Mouse (Mus musculus) midbrain, embryonic 14.5 days (tissue): Measurements from ENCODE around the gene Megf8. TPM values are rescaled to one million over a fixed set of nuclear protein-coding genes. Genes with fewer than 3 reads are reported as not detected.
"Not testable (repeated sequence)": the region's sequence is repeated elsewhere in the genome, so short reads cannot be mapped to it uniquely, and the experiment has no call there.

ENCODE experiments used
- ATAC-seq: fragments of 200-750 bp; cut with Nextera tagmentation; 2 replicates; pipeline ENCODE4 v1.8.0; 2017; ENCODE audit warnings: moderate number of reproducible peaks, moderate library complexity; ENCODE audit not compliant: low FRiP score, low TSS enrichment
- DNase-seq: peaks from one replicate; pipeline ENCODE4 v3.0.0-alpha.2; 2015
- H3K27ac ChIP-seq: fragments of 300-500 bp; sonication (generic); replicated peaks from 2 replicates; pipeline ENCODE4 v1.5.1; 2014; ENCODE audit warnings: mild to moderate bottlenecking, low read depth, low read length, moderate library complexity
- H3K27me3 ChIP-seq: fragments of 300-500 bp; sonication (generic); 2 replicates; pipeline ENCODE4 v1.6.1; 2014; ENCODE audit warnings: low read length, control low read depth, mixed read lengths; ENCODE audit not compliant: control insufficient read depth, insufficient read depth
- H3K36me3 ChIP-seq: fragments of 300-500 bp; sonication (generic); 2 replicates; pipeline ENCODE4 v1.6.1; 2014; ENCODE audit warnings: low read length, control low read depth; ENCODE audit not compliant: control insufficient read depth, insufficient read depth
- H3K4me1 ChIP-seq: fragments of 300-500 bp; sonication (generic); 2 replicates; pipeline ENCODE4 v1.6.1; 2014; ENCODE audit warnings: mild to moderate bottlenecking, antibody characterized with exemption, low read length, control low read depth; ENCODE audit not compliant: control insufficient read depth, insufficient read depth
- H3K4me2 ChIP-seq: fragments of 300-500 bp; sonication (generic); 2 replicates; pipeline ENCODE4 v1.6.1; 2014; ENCODE audit warnings: mild to moderate bottlenecking, low read length, moderate library complexity
- H3K4me3 ChIP-seq: fragments of 300-500 bp; sonication (generic); replicated peaks from 2 replicates; pipeline ENCODE4 v1.5.1; 2014; ENCODE audit warnings: low read depth, low read length
- H3K9ac ChIP-seq: fragments of 300-500 bp; sonication (generic); replicated peaks from 2 replicates; pipeline ENCODE4 v1.6.1; 2014; ENCODE audit warnings: mild to moderate bottlenecking, low read length, moderate library complexity
- H3K9me3 ChIP-seq: fragments of 300-500 bp; sonication (generic); 2 replicates; pipeline ENCODE4 v1.6.1; 2016; ENCODE audit warnings: low read length, control low read depth, mixed read lengths; ENCODE audit not compliant: control insufficient read depth
- WGBS: fragments of 180-500 bp; shearing (Covaris S2); extraction: QIAGEN DNeasy Blood & Tissue Kit; methylation state at CpG from one replicate; pipeline ENCODE4 v1.1.7; 2014; 5-methylcytosine and 5-hydroxymethylcytosine counted together
- polyA plus RNA-seq: library from polyadenylated mRNA; unstranded; fragments of >200 nt; fragmentation: Nextera tagmentation; extraction: Ambion mirVana; gene quantifications from 2 replicates; pipeline ENCODE4 v1.2.1, GENCODE M21; 2014

The Megf8 gene
- polyA plus RNA-seq, 1 experiment from 2014 or later, result 21.6 TPM

GRCm38 (mm10) chr7:25314606-25315305 is 2.2 kb upstream of the Megf8 start:
- Histone ChIP-seq H3K9me3 (no peaks in the 10 kb centered on the region), H3K4me3 (peak overlapping the region; percentile 25), H3K36me3 (peaks cover 7% of the 10 kb centered on the region), H3K4me1 (peaks cover 28% of the 10 kb centered on the region), H3K9ac (peak overlapping the region; percentile 47; the same call in 1 of the 2 replicates), H3K4me2 (peak overlapping the region; percentile 99), H3K27ac (no peak overlapping the region), H3K27me3 (peaks cover 44% of the 10 kb centered on the region)
- WGBS, result 3% methylated on average over 51 of the region's 51 CpGs
- ATAC-seq (no peak), DNase-seq (no peak)

GRCm38 (mm10) chr7:25315306-25316041 is 1.5 kb upstream of the Megf8 start:
- Histone ChIP-seq H3K9ac (peak overlapping the region; percentile 47), H3K27me3 (peaks cover 44% of the 10 kb centered on the region), H3K9me3 (no peaks in the 10 kb centered on the region), H3K36me3 (peaks cover 7% of the 10 kb centered on the region), H3K4me3 (peak overlapping the region; percentile 25), H3K27ac (no peak overlapping the region), H3K4me2 (peak overlapping the region; percentile 99), H3K4me1 (peaks cover 28% of the 10 kb centered on the region)
- 1% methylated on average over 69 of the region's 69 CpGs for WGBS
- DNase-seq (no peak), ATAC-seq (no peak)

GRCm38 (mm10) chr7:25317446-25317999 is 559 bp downstream of the Megf8 start:
- Histone ChIP-seq H3K27me3 (peaks cover 30% of the 10 kb centered on the region), H3K36me3 (no peaks in the 10 kb centered on the region), H3K27ac (peak overlapping the region; percentile 90), H3K9ac (peak overlapping the region; percentile 89), H3K4me3 (peak overlapping the region; percentile 68), H3K4me1 (peaks cover 34% of the 10 kb centered on the region), H3K4me2 (peak overlapping the region; percentile 99), H3K9me3 (no peaks in the 10 kb centered on the region)
- ATAC-seq (peak; percentile 1; the same call in 1 of the 2 replicates), DNase-seq (no peak)
- 11% methylated on average over 21 of the region's 21 CpGs for WGBS

- ATAC-seq (no peak), DNase-seq (peak; percentile 40)
- no peak overlapping the region for H3K4me3 ChIP-seq
- no peaks in the 10 kb centered on the region for H3K9me3 ChIP-seq
- peaks cover 18% of the 10 kb centered on the region for H3K4me1 ChIP-seq
- H3K27ac ChIP-seq, result peak overlapping the region; percentile 32; the same call in 1 of the 2 replicates
- H3K27me3 ChIP-seq, result no peaks in the 10 kb centered on the region
- H3K9ac ChIP-seq, result no peak overlapping the region
- 9% methylated on average over 6 of the region's 6 CpGs for WGBS
- peak overlapping the region; percentile 20; the same call in 1 of the 2 replicates for H3K4me2 ChIP-seq
- H3K36me3 ChIP-seq, result no peaks in the 10 kb centered on the region
Observed at GRCm38 (mm10) chr7:25322058-25322484, 5.1 kb downstream of the Megf8 start.

- no peaks in the 10 kb centered on the region for H3K27me3 ChIP-seq
- no peak for DNase-seq
- H3K4me2 ChIP-seq, result no peak overlapping the region
- H3K9me3 ChIP-seq, result no peaks in the 10 kb centered on the region
- peaks cover 9% of the 10 kb centered on the region; the same call in 1 of the 2 replicates for H3K4me1 ChIP-seq
- H3K27ac ChIP-seq, result no peak overlapping the region
- no peak overlapping the region for H3K4me3 ChIP-seq
- peaks cover 6% of the 10 kb centered on the region for H3K36me3 ChIP-seq
- H3K9ac ChIP-seq, result no peak overlapping the region
- 93% methylated on average over 2 of the region's 2 CpGs for WGBS
- ATAC-seq, result no peak
Observed at GRCm38 (mm10) chr7:25323219-25323618, 6.3 kb downstream of the Megf8 start.

GRCm38 (mm10) chr7:25325431-25325830 is 8.5 kb downstream of the Megf8 start:
- WGBS, result 93% methylated on average over 6 of the region's 6 CpGs
- H3K4me3 ChIP-seq, DNase-seq, ATAC-seq, H3K4me1 ChIP-seq, H3K27me3 ChIP-seq, H3K4me2 ChIP-seq, H3K27ac ChIP-seq, H3K9ac ChIP-seq, H3K9me3 ChIP-seq: not testable (repeated sequence)
- peaks cover 20% of the 10 kb centered on the region for H3K36me3 ChIP-seq

GRCm38 (mm10) chr7:25326233-25326632 is 9.3 kb downstream of the Megf8 start:
- Histone ChIP-seq H3K4me1 (peaks cover 7% of the 10 kb centered on the region; the same call in 1 of the 2 replicates), H3K9me3 (no peaks in the 10 kb centered on the region), H3K27me3 (no peaks in the 10 kb centered on the region), H3K4me2 (no peak overlapping the region), H3K27ac (no peak overlapping the region), H3K4me3 (no peak overlapping the region), H3K36me3 (peaks cover 28% of the 10 kb centered on the region), H3K9ac (no peak overlapping the region)
- ATAC-seq (no peak), DNase-seq (no peak)
- WGBS, result 90% methylated on average over 8 of the region's 8 CpGs

GRCm38 (mm10) chr7:25333596-25334307 is 16.8 kb downstream of the Megf8 start:
- Histone ChIP-seq H3K4me1 (no peaks in the 10 kb centered on the region), H3K4me2 (no peak overlapping the region), H3K4me3 (no peak overlapping the region), H3K36me3 (peaks cover 59% of the 10 kb centered on the region), H3K27me3 (no peaks in the 10 kb centered on the region), H3K9ac (no peak overlapping the region), H3K27ac (no peak overlapping the region), H3K9me3 (no peaks in the 10 kb centered on the region)
- no peak; the same call in 1 of the 2 replicates for ATAC-seq
- peak; percentile 82 for DNase-seq
- WGBS, result 41% methylated on average over 16 of the region's 16 CpGs
